Mouse (Mus musculus) embryo, embryonic 10 days (tissue): Measurements from ENCODE around the gene Hist1h2ad.
A peak's percentile ranks its signal among the peaks of the same experiment; 100 is the strongest.
"Not testable (repeated sequence)": the region's sequence is repeated elsewhere in the genome, so short reads cannot be mapped to it uniquely, and the experiment has no call there.

ENCODE experiments used
- DNase-seq: peaks from one replicate; pipeline ENCODE4 v3.0.0-alpha.2; 2015; ENCODE audit warnings: low spot score

The Hist1h2ad gene

DNA sequence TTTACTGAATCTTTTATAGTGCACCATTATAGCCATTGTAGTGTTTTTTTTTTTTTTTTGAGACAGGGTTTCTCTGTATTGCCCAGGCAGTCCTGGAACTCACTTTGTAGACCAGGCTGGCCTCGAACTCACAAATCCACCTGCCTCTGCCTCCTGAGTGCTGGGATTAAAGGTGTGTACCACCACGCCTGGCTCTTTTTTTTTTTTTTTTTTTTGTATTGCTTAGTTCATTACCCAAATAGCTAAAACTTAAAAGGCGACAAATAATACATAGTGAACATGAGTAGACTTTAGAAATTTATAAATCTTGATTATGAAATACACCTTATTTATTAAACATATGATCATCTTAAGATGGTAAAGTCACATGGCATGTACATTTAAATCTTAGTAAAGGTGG lies 32.7 kb upstream of the Hist1h2ad start:
- DNase-seq, result no peak

DNA sequence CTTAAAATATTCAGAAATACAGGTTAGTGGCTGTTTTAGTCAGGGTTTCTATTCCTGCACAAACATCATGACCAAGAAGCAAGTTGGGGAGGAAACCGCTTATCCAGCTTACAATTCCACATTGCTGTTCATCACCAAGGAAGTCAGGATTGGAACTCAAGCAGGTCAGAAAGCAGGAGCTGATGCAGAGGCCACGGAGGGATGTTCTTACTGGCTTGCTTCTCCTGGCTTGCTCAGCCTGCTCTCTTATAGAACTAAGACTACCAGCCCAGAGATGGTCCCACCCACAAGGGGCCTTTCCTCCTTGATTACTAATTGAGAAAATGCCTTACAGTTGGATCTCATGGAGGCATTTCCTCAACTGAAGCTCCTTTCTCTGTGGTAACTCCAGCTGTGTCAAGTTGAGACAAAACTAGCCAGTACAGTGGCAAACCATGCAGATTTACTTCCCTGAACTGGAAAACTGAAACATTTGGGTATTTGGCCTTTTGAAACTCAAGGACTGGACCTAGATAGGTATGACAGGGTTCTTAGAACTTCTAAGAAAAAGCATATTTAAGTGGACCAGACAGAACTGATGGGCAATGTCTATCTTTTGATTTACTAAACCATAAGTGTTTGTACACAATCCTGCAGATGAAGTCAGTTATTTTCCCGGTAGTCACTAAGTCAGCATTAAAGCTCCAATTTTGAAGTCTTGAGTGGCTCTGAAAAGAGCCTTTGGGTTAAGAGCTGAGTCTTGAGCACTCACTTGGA lies 31.8 kb upstream of the Hist1h2ad start:
- not testable (repeated sequence) for DNase-seq

DNA sequence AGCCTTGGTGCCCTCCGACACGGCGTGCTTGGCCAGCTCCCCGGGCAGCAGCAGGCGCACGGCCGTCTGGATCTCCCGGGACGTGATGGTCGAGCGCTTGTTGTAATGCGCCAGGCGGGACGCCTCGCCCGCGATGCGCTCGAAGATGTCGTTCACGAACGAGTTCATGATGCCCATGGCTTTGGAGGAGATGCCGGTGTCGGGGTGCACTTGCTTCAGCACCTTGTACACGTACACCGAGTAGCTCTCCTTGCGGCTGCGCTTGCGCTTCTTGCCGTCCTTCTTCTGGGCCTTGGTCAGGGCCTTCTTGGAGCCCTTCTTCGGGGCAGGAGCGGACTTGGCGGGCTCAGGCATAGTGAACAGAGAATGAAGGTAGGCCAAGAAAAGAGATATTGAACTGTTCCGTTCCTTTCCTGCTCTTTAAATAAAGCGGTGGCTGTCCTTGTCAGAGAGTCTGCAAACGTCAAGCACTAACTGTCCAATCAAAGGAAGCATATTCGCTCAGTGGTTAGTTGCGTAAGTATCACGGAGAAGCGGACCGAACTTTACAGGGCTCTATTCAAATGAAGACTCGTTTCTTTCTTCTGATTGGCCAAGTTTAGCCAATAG lies 31.1 kb upstream of the Hist1h2ad start, which contains the start of gene Hist1h2bh:
Hist1h2bh (minus strand) TSS at position 394 of the 609 bp plus-strand sequence.
- DNase-seq, result peak; percentile 95

DNA sequence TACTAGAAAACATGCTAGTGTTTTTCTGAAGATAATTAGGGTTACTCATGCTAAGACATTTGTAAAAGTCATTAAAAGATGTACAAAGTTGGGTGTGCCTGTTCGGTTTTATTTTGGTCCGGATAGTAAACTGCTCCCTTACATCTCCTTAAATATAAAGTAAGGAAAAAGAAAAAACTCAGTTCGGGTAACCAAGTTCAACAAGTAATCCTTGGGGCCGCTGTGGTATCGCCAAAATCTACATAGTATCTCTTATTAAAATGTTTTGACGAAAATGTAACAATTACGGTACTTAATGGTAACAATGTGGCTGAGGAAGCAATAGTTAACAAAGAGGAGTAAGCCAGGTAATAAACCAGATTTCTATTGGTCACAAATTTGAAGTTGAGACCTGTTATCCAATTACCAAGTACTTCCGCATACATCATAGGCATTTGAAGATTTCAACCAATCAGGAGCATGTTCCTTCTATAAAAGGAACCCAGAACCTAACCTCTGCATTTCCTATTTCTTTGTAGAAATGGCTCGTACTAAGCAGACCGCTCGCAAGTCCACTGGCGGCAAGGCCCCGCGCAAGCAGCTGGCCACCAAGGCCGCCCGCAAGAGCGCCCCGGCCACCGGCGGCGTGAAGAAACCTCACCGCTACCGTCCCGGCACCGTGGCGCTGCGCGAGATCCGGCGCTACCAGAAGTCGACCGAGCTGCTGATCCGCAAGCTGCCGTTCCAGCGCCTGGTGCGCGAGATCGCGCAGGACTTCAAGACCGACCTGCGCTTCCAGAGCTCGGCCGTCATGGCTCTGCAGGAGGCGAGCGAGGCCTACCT lies 30.0 kb upstream of the Hist1h2ad start, which contains the start of gene Hist1h3f:
Hist1h3f (plus strand) TSS at position 88 of the 822 bp plus-strand sequence.
- DNase-seq, result peak; percentile 92

DNA sequence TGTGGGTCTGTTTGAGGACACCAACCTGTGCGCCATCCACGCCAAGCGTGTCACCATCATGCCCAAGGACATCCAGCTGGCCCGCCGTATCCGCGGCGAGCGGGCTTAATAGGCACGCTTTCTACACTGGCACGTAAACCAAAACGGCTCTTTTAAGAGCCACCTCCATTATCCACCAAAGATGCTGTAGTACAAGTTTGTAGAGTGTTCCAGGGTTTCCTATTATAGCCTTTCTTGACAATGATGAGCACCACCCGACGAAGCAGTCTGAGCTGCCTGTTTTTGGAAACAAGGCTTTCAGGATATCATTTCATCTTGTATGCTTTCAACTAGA lies 29.4 kb upstream of the Hist1h2ad start:
- not testable (repeated sequence) for DNase-seq

DNA sequence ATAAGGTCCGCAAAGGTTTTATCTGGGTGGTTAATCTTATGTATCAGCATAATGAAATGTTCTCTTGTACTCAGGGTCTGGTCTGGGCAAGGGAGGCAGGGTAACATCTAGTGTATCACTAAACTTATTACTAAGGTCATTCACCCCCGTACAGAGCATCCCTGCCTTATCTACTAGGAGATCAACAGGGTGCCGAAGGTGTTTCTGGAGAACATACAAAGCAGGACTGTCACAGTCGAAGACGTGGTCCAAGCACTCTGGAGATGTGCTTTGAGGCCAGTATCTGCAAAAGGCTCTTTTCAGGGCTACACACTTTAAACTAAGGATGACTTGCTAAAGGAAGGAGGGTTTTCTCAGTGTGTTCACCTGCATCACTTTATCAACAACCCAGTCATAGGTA lies 27.5 kb upstream of the Hist1h2ad start:
- DNase-seq, result no peak

DNA sequence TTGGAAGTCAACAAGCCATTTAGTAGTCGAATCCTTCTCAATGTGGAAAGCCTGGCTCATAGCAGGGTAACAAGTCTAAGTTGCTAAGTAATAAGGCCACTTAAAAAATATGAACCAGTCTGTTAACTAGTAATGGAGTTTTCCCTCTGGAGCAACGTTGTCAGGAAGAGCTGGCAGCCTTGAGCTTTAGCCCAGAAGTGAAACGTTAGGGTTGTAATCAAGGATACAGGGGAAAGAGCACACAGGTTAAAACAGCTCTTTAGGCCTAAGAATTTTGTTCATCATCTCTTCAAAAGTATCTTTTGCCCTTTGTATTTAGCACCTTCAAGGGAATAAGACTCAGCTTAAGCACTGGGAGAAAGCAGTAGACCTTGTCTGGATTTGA lies 23.4 kb upstream of the Hist1h2ad start:
- peak; percentile 63 for DNase-seq

DNA sequence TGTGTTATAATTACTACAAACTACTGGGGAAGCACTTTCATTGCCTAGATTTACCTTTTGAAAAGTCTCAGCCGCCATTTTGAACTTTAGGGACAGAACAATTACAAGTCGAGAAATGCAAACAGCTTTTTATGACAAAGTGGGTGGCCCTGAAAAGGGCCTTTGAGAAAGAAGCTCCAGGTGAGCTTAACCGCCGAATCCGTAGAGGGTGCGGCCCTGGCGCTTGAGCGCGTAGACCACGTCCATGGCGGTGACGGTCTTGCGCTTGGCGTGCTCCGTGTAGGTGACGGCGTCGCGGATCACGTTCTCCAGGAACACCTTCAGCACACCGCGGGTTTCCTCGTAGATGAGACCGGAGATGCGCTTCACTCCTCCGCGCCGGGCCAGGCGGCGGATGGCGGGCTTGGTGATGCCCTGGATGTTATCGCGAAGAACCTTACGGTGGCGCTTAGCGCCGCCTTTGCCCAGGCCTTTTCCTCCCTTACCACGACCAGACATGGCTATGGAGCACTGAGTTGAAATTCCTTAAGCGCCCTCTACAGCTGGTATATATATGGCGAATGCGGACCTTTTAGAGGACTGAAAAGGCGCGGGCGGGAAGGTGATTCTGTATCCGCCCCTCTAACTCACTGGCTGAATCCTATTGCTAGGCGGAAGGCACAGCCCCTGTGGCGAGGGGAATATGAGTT lies 22.9 kb upstream of the Hist1h2ad start, which contains the start of gene Hist1h4f:
Hist1h4f (minus strand) TSS at position 503 of the 689 bp plus-strand sequence.
- DNase-seq, result peak; percentile 95

DNA sequence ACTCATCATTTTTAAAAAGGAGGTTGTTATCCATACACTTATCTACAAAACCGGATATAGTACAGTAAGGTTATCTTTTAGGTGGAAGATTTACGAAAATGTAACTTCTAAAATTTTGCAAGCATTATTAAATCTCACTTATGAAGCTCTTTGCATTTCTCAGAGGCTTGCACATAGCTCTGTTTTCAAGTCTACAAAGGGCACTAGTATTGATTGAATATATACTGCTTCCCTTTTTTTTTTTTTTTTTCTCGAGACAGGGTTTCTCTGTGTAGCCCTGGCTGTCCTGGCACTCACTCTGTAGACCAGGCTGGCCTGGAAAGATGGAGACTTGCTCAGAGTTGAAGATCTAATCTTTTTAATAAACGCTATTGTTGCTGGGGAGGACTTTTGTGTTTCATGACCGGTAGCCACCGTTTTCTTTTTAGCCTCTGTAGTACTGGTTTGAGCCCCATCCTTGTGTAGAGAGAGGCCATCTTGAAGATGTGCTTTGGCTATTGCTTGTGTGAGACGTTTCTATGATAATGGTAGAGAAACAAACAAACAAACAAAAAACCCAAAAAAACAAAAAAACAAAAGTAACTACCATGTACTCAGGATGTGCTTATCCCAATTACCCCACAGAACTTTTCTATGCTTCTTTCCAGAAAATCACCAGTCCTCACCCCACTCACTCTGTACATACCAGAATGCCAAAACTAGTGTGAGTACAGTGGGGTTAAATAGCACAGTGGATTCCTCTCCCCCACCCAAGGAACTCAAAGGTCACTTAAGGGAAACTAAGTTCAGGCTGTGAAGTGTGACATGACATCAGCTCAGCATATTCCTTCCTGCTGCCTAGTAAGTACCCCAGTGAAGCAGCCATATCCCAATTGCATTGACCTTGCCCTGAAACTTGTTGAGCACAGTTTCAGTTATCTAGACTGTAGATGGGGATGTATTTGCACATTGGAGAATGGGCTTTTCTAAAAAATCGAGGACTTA lies 22.0 kb upstream of the Hist1h2ad start:
- peak; percentile 12 for DNase-seq

DNA sequence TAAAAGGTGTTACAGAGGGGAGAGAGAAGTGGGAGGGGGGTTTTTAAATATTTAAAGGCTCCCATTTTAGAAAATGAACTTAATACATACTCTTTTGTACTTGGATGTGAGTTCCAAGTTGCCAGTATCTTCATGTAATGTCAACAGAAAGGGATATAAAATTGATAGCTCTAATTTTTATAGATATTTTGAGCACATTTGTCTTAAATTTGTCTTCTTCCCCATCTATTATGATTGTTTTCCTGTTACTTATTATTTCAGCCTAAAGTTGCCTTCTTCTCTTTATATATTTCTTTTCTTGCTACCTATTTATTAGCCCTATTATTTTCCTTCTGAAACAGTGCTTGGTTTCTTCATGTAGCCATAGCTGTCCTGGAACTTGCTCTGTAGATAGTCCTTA lies 21.2 kb upstream of the Hist1h2ad start, which contains the start of gene Hist1h1d:
Hist1h1d (plus strand) TSS at position 301 of the 400 bp plus-strand sequence.
- DNase-seq, result no peak

DNA sequence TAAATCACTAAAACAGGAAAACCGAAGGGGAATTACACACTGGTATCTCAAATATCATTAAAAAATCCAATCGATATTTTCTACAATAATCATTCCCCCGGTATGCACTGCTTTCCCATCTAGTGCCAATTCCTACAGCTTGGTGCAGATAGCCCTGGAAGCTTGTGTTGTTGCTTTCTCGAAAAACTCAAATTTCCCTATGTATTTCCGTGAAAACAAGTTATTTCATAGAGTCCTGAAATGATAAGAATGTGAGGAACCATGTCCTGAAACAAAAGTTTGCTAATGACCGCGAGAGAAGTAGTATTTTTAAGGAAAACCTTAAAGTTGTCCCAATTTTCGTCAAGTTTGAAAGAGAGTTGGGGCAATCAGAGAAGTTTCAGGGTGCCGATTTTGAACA lies 19.8 kb upstream of the Hist1h2ad start:
- no peak for DNase-seq

DNA sequence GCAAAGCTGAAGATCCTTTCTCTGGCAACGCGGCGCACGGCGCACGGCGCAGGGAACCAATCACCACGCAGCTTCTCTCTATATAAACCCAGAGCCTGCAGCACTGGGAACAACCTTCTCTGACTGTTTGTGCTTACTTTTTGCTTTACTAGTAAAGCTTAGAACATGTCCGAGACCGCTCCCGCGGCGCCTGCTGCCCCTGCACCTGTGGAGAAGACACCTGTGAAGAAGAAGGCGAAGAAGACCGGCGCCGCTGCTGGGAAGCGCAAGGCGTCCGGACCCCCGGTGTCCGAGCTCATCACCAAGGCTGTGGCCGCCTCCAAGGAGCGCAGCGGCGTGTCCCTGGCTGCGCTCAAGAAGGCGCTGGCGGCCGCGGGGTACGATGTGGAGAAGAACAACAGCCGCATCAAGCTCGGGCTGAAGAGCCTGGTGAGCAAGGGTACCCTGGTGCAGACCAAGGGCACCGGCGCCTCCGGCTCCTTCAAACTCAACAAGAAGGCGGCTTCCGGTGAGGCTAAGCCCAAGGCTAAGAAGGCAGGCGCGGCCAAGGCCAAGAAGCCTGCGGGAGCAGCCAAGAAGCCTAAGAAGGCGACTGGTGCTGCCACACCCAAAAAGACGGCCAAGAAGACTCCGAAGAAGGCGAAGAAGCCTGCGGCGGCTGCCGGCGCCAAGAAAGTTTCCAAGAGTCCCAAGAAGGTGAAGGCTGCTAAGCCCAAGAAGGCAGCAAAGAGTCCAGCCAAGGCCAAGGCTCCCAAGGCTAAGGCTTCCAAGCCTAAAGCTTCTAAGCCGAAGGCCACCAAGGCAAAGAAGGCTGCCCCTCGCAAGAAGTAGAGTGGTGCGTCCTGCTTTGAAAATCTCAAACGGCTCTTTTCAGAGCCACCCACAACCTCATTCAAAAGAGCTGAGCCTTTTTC lies 19.0 kb upstream of the Hist1h2ad start:
- DNase-seq, result peak; percentile 92

DNA sequence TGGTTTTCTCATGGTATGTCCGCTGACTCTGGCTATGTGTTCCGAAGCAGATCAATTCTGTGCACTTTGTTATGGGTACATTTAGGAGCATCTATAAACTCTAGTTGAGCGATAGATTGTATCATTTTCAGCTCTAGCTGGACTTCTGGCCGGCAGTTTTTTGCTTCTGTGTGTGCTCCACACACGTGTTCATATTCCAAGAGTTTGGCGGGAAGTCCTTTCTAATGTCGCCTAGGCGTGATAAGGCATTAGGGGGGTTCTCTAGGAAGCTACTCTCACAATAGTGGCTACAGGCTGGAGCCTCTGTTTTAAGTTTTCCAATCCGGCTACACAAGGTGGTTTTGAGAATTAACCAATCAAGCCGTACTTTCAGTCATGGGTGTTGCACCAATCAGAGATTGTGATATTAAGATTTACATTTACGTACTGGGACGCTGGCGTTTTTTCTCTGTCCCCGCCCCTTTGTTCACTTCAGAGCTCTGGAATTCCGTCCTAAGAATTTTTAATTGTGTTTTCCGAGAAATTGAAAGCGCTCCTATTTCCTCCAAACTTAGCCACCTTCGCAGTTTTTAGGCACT lies 18.3 kb upstream of the Hist1h2ad start:
- peak; percentile 93 for DNase-seq

DNA sequence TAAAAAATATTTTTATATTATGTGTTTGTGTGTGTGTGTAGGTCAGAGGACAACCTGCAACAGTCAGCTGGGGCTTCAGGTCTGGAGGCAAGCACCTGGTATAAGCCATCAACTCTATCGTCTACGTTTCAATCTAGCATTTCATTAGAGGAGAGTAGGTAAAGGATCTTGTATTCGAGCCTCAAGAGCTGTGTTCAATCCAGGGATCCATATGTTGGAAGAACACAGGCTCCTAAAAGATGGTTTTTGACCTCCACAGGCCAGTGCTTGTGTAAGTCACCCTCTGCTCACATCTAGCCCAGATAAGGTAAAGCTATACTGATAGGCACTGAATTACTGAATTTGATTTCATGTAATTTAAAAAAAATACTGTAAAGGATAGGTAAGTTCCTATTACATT lies 17.3 kb upstream of the Hist1h2ad start:
- peak; percentile 24 for DNase-seq

DNA sequence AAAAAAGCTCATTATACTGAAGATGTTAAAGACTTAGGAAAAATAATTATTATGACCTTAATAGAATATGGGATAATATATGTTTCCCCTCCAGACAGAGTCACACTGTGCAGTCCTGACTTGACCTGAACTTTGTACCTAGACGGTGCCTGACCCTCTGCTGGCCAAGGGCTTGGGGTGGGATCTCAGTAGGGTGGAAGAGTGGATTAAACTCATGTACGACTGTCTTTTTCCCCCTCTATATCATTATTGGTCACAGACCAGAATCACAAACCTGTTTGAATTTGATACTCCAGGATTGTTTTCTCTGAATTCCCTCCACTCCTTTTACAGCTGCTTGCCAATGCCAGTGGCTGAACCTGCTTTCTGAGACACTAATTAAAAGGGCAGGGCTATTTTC lies 13.5 kb upstream of the Hist1h2ad start:
- not testable (repeated sequence) for DNase-seq

DNA sequence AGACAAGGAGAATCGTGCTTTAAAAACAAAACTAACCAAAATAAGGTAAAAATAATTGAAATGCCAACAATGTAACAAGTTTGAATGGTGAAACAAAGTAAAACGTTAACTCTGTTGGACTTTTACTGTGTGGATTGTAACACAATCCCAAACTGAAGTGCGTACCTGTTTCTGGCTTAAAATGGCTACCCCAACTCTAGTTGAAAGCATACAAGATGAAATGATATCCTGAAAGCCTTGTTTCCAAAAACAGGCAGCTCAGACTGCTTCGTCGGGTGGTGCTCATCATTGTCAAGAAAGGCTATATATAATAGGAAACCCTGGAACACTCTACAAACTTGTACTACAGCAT lies 12.7 kb upstream of the Hist1h2ad start:
- not testable (repeated sequence) for DNase-seq

DNA sequence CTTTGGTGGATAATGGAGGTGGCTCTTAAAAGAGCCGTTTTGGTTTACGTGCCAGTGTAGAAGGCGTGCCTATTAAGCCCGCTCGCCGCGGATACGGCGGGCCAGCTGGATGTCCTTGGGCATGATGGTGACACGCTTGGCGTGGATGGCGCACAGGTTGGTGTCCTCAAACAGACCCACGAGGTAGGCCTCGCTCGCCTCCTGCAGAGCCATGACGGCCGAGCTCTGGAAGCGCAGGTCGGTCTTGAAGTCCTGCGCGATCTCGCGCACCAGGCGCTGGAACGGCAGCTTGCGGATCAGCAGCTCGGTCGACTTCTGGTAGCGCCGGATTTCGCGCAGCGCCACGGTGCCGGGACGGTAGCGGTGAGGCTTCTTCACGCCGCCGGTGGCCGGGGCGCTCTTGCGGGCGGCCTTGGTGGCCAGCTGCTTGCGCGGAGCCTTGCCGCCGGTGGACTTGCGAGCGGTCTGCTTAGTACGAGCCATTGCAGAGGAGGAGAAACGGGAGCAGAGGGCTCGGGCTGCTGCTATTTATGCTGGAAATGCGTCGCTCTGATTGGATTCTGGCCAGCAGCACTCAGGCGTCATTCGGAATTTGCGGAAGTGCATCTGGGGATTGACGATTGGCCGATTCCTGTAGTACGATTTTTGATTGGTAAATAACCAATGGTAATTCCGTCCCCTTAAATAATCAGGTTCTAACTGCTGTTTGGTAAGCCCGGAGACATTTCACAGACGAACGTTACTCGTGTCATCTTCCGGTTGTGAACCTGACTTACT lies 12.1 kb upstream of the Hist1h2ad start, which contains the start of gene Hist1h3e:
Hist1h3e (minus strand) TSS at position 487 of the 777 bp plus-strand sequence.
- peak; percentile 98 for DNase-seq

DNA sequence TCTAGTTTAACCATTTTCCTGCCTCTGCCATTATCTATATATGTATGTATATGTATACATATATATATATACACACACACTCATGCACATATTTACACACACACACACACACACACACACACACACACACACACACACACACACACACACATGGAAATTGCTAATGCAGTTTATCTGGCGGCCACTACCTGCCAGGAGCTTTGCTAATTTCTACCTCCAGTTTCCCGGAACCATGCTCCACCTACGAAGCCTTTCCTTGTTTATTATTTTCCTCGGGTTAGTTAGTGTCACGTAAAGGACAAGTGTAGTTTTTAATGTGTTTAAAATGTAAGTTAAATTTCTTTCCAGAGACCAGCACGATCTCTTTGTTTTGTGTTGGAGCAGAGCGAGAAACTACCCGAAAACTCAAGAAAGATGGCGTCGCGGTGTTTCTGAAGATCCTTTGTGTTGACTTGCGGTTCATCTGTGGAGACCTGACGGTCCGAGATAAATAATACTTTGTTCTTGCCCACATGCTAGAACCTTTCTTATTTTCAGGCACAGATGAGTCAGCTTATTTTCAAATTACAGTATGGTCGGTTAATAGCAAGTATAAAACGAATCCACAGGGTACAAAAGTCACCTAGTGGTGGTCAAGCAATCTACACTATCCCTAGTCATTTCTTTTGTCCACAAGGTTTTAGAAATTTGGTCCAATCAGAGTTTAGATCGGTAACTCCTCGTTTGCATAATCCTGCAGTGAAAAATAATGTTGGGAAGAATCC lies 11.3 kb upstream of the Hist1h2ad start:
- peak; percentile 78 for DNase-seq
